Mouse (Mus musculus) left cerebral cortex, adult 9 months (tissue): ENCODE results near the gene Glrb.

Source experiments
- DNase-seq, 2 experiments: peaks; one replicate each; pipeline ENCODE4 v3.0.0; 2022; ENCODE audit warnings: low spot score in 2 of 2

Glrb gene

GRCm38 (mm10) chr3:80913111-80913778, at the start of gene Glrb:
Glrb (minus strand) TSS chr3:80913660.
- peak in 1 of 2 experiments; percentile 46 for DNase-seq

GRCm38 (mm10) chr3:80959965-80960364, 46.5 kb upstream of the Glrb start:
- DNase-seq: peak in 1 of 2 experiments; percentile 1

GRCm38 (mm10) chr3:80958591-80958990, 45.1 kb upstream of the Glrb start:
- peak; percentile 22 to 73 for DNase-seq

- DNase-seq: no peak
These were observed 372 bp upstream of the Glrb start for GRCm38 (mm10) chr3:80913779-80914284.

- DNase-seq: no peak
These were observed 18.5 kb downstream of the Glrb start for GRCm38 (mm10) chr3:80894745-80895480.

GRCm38 (mm10) chr3:80894328-80894727, 19.1 kb downstream of the Glrb start:
- DNase-seq: no peak

GRCm38 (mm10) chr3:80893055-80893690, 20.3 kb downstream of the Glrb start:
- no peak for DNase-seq

- DNase-seq: no peak
These were observed 22.4 kb downstream of the Glrb start for GRCm38 (mm10) chr3:80891087-80891486.

GRCm38 (mm10) chr3:80885174-80885573, 28.3 kb downstream of the Glrb start:
- DNase-seq: no peak

GRCm38 (mm10) chr3:80883601-80884000, 29.9 kb downstream of the Glrb start:
- no peak for DNase-seq

GRCm38 (mm10) chr3:80880660-80881293, 32.7 kb downstream of the Glrb start:
- no peak for DNase-seq

- no peak for DNase-seq
These were observed 34.9 kb downstream of the Glrb start for GRCm38 (mm10) chr3:80878571-80878970.

- no peak for DNase-seq
These were observed 38.6 kb downstream of the Glrb start for GRCm38 (mm10) chr3:80874690-80875353.

GRCm38 (mm10) chr3:80874081-80874480, 39.4 kb downstream of the Glrb start:
- no peak for DNase-seq

GRCm38 (mm10) chr3:80871472-80872171, 41.8 kb downstream of the Glrb start:
- DNase-seq: no peak

- DNase-seq: peak; percentile 30 to 36
These were observed 46.1 kb downstream of the Glrb start for GRCm38 (mm10) chr3:80867328-80867727.

GRCm38 (mm10) chr3:80852912-80853507, 60.5 kb downstream of the Glrb start:
- no peak for DNase-seq

GRCm38 (mm10) chr3:80850947-80851346, 62.5 kb downstream of the Glrb start:
- DNase-seq: peak in 1 of 2 experiments; percentile 24

GRCm38 (mm10) chr3:80845634-80846033, 67.8 kb downstream of the Glrb start:
- DNase-seq: peak in 1 of 2 experiments; percentile 8

- DNase-seq: no peak
These were observed 73.6 kb downstream of the Glrb start for GRCm38 (mm10) chr3:80839845-80840244.
